Mouse (Mus musculus) testis, adult 2 months (tissue): ENCODE results near the gene Fes. TPM values are rescaled to one million over a fixed set of nuclear protein-coding genes. Genes with fewer than 3 reads are reported as not detected.

Source experiments
- H3K27ac ChIP-seq: fragments of 200-500 bp; 2 replicates; pipeline ENCODE4 v1.5.1; 2012; ENCODE audit warnings: low read depth, low read length; ENCODE audit not compliant: control insufficient read depth, insufficient read depth
- H3K27me3 ChIP-seq: fragments of 200-500 bp; 2 replicates; pipeline ENCODE4 v1.6.1; 2012; ENCODE audit warnings: mild to moderate bottlenecking, low read length, moderate library complexity; ENCODE audit not compliant: control insufficient read depth, insufficient read depth
- H3K36me3 ChIP-seq: fragments of 200-500 bp; 2 replicates; pipeline ENCODE4 v1.6.1; 2012; ENCODE audit warnings: mild to moderate bottlenecking, low read length; ENCODE audit not compliant: control insufficient read depth, insufficient read depth
- H3K4me1 ChIP-seq: fragments of 200-500 bp; 2 replicates; pipeline ENCODE4 v1.6.1; 2012; ENCODE audit warnings: low read length; ENCODE audit not compliant: control insufficient read depth, insufficient read depth
- H3K4me3 ChIP-seq: fragments of 200-500 bp; 2 replicates; pipeline ENCODE4 v1.5.1; 2012; ENCODE audit warnings: low read depth, mild to moderate bottlenecking, low read length, moderate library complexity, mixed read lengths; ENCODE audit not compliant: control insufficient read depth
- CTCF ChIP-seq: fragments of 200-500 bp; IDR thresholded peaks from 2 replicates; pipeline ENCODE4 v1.5.1; 2012; ENCODE audit warnings: low read depth, mild to moderate bottlenecking, inconsistent platforms, low read length, moderate library complexity; ENCODE audit not compliant: control insufficient read depth, insufficient read depth, insufficient replicate concordance
- POLR2A ChIP-seq: fragments of 200-500 bp; IDR thresholded peaks from 2 replicates; pipeline ENCODE4 v1.6.1; 2012; ENCODE audit warnings: low read depth, mild to moderate bottlenecking, inconsistent platforms, low read length, moderate library complexity; ENCODE audit not compliant: control insufficient read depth
- polyA plus RNA-seq: library from polyadenylated mRNA; depleted of rRNA; stranded (reverse); fragments of >200 nt; gene quantifications from 2 replicates; pipeline ENCODE4 v1.2.3, GENCODE M21; 2012

The Fes gene
- polyA plus RNA-seq, 1 experiment, result 1.5 TPM

- no peak for TF ChIP-seq CTCF
- no peak for TF ChIP-seq POLR2A
- no peak overlapping the region for H3K27ac ChIP-seq
- H3K4me3 ChIP-seq, result no peak overlapping the region
- no peaks in the 10 kb centered on the region for H3K36me3 ChIP-seq
- peaks cover 3% of the 10 kb centered on the region; the same call in 1 of the 2 replicates for H3K4me1 ChIP-seq
- no peaks in the 10 kb centered on the region for H3K27me3 ChIP-seq
Observed at GRCm38 (mm10) chr7:80414303-80414855, 26.6 kb upstream of the Fes start.

- Histone ChIP-seq H3K27ac (no peak overlapping the region), H3K4me1 (peaks cover 3% of the 10 kb centered on the region; the same call in 1 of the 2 replicates), H3K27me3 (no peaks in the 10 kb centered on the region), H3K36me3 (no peaks in the 10 kb centered on the region), H3K4me3 (no peak overlapping the region)
- TF ChIP-seq CTCF (no peak), POLR2A (no peak)
Observed at GRCm38 (mm10) chr7:80413512-80414302, 26.0 kb upstream of the Fes start.

DNA sequence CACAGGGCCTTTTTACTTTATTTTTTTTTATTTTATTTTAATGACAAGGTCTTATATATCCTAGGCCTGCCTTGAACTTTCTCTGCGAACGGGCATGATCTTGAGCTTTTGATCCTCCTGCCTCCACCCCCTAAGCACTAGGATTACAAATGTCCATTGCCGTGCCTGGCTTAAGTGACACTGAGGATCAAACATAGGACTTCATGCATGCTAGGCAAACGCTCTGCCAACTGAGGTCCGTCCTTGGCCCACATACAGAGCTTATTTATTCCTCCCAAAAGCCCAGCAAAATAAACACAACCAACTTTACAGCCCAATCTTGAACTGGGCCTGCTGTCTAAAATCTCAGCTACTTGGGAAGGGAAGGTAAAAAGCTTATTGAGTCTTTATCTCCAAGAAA is 25.0 kb upstream of the Fes start:
- no peak for TF ChIP-seq POLR2A
- H3K4me1 ChIP-seq, result peaks cover 3% of the 10 kb centered on the region; the same call in 1 of the 2 replicates
- H3K27me3 ChIP-seq, result no peaks in the 10 kb centered on the region
- H3K4me3 ChIP-seq, result no peak overlapping the region
- no peak overlapping the region for H3K27ac ChIP-seq
- H3K36me3 ChIP-seq, result no peaks in the 10 kb centered on the region

DNA sequence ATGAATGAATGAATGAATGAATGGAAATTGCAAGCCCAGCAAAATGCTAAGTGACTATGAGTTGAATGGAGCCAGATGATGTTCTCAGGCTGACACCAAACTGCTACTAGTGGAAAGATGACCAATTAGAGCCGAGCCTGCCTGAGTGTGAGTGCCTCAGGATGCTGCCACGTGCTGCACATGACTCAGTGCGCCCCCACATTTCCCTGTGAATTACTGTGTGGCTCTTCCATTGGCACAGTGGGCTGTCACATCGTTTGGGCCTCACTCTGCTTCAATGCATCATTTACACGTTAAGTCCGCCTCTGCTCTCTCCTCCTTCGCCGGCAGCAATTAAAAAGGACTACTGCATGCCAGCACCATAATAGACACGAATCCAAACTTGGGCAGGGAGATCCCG is 24.5 kb upstream of the Fes start:
- Histone ChIP-seq H3K27ac (no peak overlapping the region), H3K4me1 (peaks cover 3% of the 10 kb centered on the region; the same call in 1 of the 2 replicates), H3K36me3 (no peaks in the 10 kb centered on the region), H3K27me3 (no peaks in the 10 kb centered on the region), H3K4me3 (no peak overlapping the region)
- TF ChIP-seq CTCF (no peak), POLR2A (no peak)

- no peak overlapping the region for H3K27ac ChIP-seq
- TF ChIP-seq POLR2A (no peak), CTCF (no peak)
- no peaks in the 10 kb centered on the region for H3K36me3 ChIP-seq
Observed at GRCm38 (mm10) chr7:80410380-80410779, 22.6 kb upstream of the Fes start.

GRCm38 (mm10) chr7:80407712-80408111 is 20.0 kb upstream of the Fes start:
- Histone ChIP-seq H3K4me3 (no peak overlapping the region), H3K36me3 (no peaks in the 10 kb centered on the region), H3K27ac (no peak overlapping the region), H3K4me1 (peaks cover 4% of the 10 kb centered on the region; the same call in 1 of the 2 replicates), H3K27me3 (no peaks in the 10 kb centered on the region)
- no peak for TF ChIP-seq CTCF
- TF ChIP-seq POLR2A, result no peak

More at GRCm38 (mm10) chr7:80410380-80410779, 22.6 kb upstream of the Fes start:
- peaks cover 3% of the 10 kb centered on the region; the same call in 1 of the 2 replicates for H3K4me1 ChIP-seq
- no peak overlapping the region for H3K4me3 ChIP-seq
- no peaks in the 10 kb centered on the region for H3K27me3 ChIP-seq

- Histone ChIP-seq H3K4me3 (no peak overlapping the region), H3K27ac (no peak overlapping the region), H3K4me1 (peaks cover 4% of the 10 kb centered on the region), H3K36me3 (no peaks in the 10 kb centered on the region), H3K27me3 (no peaks in the 10 kb centered on the region)
- TF ChIP-seq CTCF (no peak), POLR2A (no peak)
Observed at GRCm38 (mm10) chr7:80406186-80406585, 18.4 kb upstream of the Fes start.

DNA sequence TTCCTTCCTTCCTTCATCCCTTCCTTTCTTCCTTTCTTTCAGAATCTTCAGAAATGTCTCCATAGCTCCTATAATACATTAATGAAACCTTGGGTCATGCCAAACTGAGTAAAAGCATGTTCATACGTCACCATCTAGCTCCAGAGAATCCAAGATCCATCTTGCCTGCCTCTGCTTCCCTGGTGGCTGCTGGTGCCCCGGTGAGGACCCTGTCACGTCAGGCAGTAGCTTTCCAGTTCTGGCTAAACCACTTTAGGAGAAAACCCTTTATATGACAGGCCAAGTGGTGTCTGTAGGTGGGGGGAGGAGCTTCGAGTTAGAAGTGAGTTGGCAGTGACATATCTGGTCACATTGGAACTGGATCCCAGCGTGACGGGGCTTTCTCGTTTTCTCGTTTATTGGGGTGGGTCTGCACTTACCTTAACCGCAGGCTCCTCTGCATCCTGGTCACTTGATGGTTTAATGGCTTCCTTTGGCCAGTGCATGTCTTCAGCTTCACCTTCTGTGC is 17.5 kb upstream of the Fes start, which contains the start of gene Furin:
TSS of gene Furin (minus strand) at position 249 of the 508 bp plus-strand sequence.
- peaks cover 7% of the 10 kb centered on the region for H3K4me1 ChIP-seq
- H3K36me3 ChIP-seq, result no peaks in the 10 kb centered on the region
- H3K27ac ChIP-seq, result no peak within 1 kb of the TSS
- TF ChIP-seq POLR2A, result no peak
- TF ChIP-seq CTCF, result no peak
- no peak within 1 kb of the TSS for H3K4me3 ChIP-seq
- no peaks in the 10 kb centered on the region for H3K27me3 ChIP-seq
